Mouse (Mus musculus) hindbrain, embryonic 12.5 days (tissue): ENCODE data around the gene Bloc1s6. TPM values are rescaled to one million over a fixed set of nuclear protein-coding genes. Genes with fewer than 3 reads are reported as not detected.

Experiments
- polyA plus RNA-seq: library from polyadenylated mRNA; unstranded; fragments of >200 nt; fragmentation: Nextera tagmentation; extraction: Ambion mirVana; gene quantifications from 2 replicates; pipeline ENCODE4 v1.2.1, GENCODE M21; 2016

Bloc1s6 gene
- polyA plus RNA-seq, 1 experiment from 2014 or later = 73.9 TPM

Other genes starting within 250 kb of the Bloc1s6 start
- gene Gatm, start 127.2 kb upstream of the Bloc1s6 start, polyA plus RNA-seq = 18.1 and 21.4 TPM in 2 replicates
- 0.34 and 0.84 TPM in 2 replicates for gene AA467197, start 101.5 kb upstream of the Bloc1s6 start, polyA plus RNA-seq
- 11.8 and 12.8 TPM in 2 replicates for gene Slc30a4, start 35.8 kb upstream of the Bloc1s6 start, polyA plus RNA-seq
- gene Sqor, start 26.7 kb downstream of the Bloc1s6 start, polyA plus RNA-seq = 3.1 and 3.8 TPM in 2 replicates